8 mouse cellular contexts compared by ENCODE assay signal in genomic region chr8:125870821-125871321, GRCm38 (mm10). TPM values are rescaled to one million over a fixed set of nuclear protein-coding genes. Genes with fewer than 3 reads are reported as not detected.
DNase-seq lines count a peak whose midpoint lies in the region; ATAC-seq and TF ChIP-seq lines count a peak whose summit lies in the region.

No protein-coding gene starts in this region.

- no peaks in the 10 kb centered on the region for H3K9me3 ChIP-seq in embryonic facial prominence, embryonic 15.5 days (replicated peaks)
- H3K9me3 ChIP-seq in heart, embryonic 10.5 days = no peaks in the 10 kb centered on the region
- no peaks in the 10 kb centered on the region for H3K9me3 ChIP-seq in kidney, embryonic 14.5 days (ENCODE audit: control insufficient read depth, low read length)
- no peaks in the 10 kb centered on the region for H3K9me3 ChIP-seq in midbrain, postnatal 0 days (ENCODE audit: low read length)
- H3K9me3 ChIP-seq in stomach, embryonic 16.5 days (replicated peaks; ENCODE audit: control insufficient read depth, low read length) = no peaks in the 10 kb centered on the region

- H3K4me3 ChIP-seq in C2C12 (ENCODE audit: insufficient read depth, poor library complexity, severe bottlenecking) = no peak overlapping the region
- no peak overlapping the region for H3K4me3 ChIP-seq in bone marrow macrophage, adult 2 months (ENCODE audit: insufficient read depth, low read length)
- H3K4me3 ChIP-seq in embryonic facial prominence, embryonic 15.5 days (replicated peaks) = no peak overlapping the region
- peak overlapping the region; percentile 39 for H3K4me3 ChIP-seq in heart, embryonic 10.5 days
- H3K4me3 ChIP-seq in kidney, embryonic 14.5 days (ENCODE audit: low read length) = no peak overlapping the region
- no peak overlapping the region for H3K4me3 ChIP-seq in midbrain, postnatal 0 days (ENCODE audit: low read depth, low read length)
- no peak overlapping the region for H3K4me3 ChIP-seq in stomach, embryonic 16.5 days (replicated peaks; ENCODE audit: low read length)

- peaks cover 6% of the 10 kb centered on the region for H3K4me1 ChIP-seq in bone marrow macrophage, adult 2 months (ENCODE audit: control insufficient read depth, insufficient read depth, low read length)
- H3K4me1 ChIP-seq in embryonic facial prominence, embryonic 15.5 days = peaks cover 19% of the 10 kb centered on the region; the same call in 1 of the 2 replicates
- peaks cover 52% of the 10 kb centered on the region for H3K4me1 ChIP-seq in heart, embryonic 10.5 days
- H3K4me1 ChIP-seq in kidney, embryonic 14.5 days (ENCODE audit: control insufficient read depth, insufficient read depth, low read length) = peaks cover 29% of the 10 kb centered on the region
- no peaks in the 10 kb centered on the region for H3K4me1 ChIP-seq in midbrain, postnatal 0 days (ENCODE audit: insufficient read depth, low read length)
- peaks cover 3% of the 10 kb centered on the region for H3K4me1 ChIP-seq in stomach, embryonic 16.5 days (ENCODE audit: control insufficient read depth, insufficient read depth, low read length)

- H3K36me3 ChIP-seq in C2C12 (ENCODE audit: control insufficient read depth, insufficient read depth) = no peaks in the 10 kb centered on the region
- no peaks in the 10 kb centered on the region for H3K36me3 ChIP-seq in embryonic facial prominence, embryonic 15.5 days
- H3K36me3 ChIP-seq in heart, embryonic 10.5 days = no peaks in the 10 kb centered on the region
- H3K36me3 ChIP-seq in kidney, embryonic 14.5 days (ENCODE audit: control insufficient read depth, insufficient read depth, low read length) = no peaks in the 10 kb centered on the region
- peaks cover 15% of the 10 kb centered on the region for H3K36me3 ChIP-seq in midbrain, postnatal 0 days (ENCODE audit: insufficient read depth, low read length)
- H3K36me3 ChIP-seq in stomach, embryonic 16.5 days (ENCODE audit: control insufficient read depth, insufficient read depth, low read length) = no peaks in the 10 kb centered on the region

- H3ac ChIP-seq in C2C12 (ENCODE audit: control insufficient read depth, insufficient read length, low read depth) = no peak overlapping the region

- 6% methylated on average over 7 of the region's 7 CpGs for WGBS in embryonic facial prominence, embryonic 15.5 days
- under 1% methylated on average over 7 of the region's 7 CpGs for WGBS in heart, embryonic 10.5 days
- under 1% methylated on average over 7 of the region's 7 CpGs for WGBS in kidney, embryonic 14.5 days
- WGBS in midbrain, postnatal 0 days = 2% methylated on average over 7 of the region's 7 CpGs
- WGBS in stomach, embryonic 16.5 days = 1% methylated on average over 7 of the region's 7 CpGs

- H3K27ac ChIP-seq in bone marrow macrophage, adult 2 months (ENCODE audit: insufficient read depth, low read depth, low read length) = no peak overlapping the region
- no peak overlapping the region for H3K27ac ChIP-seq in embryonic facial prominence, embryonic 15.5 days (replicated peaks)
- peak overlapping the region; percentile 82 for H3K27ac ChIP-seq in heart, embryonic 10.5 days
- H3K27ac ChIP-seq in kidney, embryonic 14.5 days (ENCODE audit: low read depth, low read length) = no peak overlapping the region
- 0 out of 2 replicates have a peak overlapping the region, but pooled peaks have one; percentile 8 for H3K27ac ChIP-seq in midbrain, postnatal 0 days (ENCODE audit: low read depth, low read length)
- H3K27ac ChIP-seq in stomach, embryonic 16.5 days (ENCODE audit: low read length) = no peak overlapping the region

- no peaks in the 10 kb centered on the region for H3K79me2 ChIP-seq in C2C12 (ENCODE audit: control insufficient read depth, insufficient read depth)

- TF ChIP-seq CTCF in C2C12 (IDR thresholded peaks at IDR 0.05; ENCODE audit: control insufficient read depth, insufficient read depth, insufficient read length) = peak; percentile 75
- peak; percentile 93 for TF ChIP-seq CTCF in bone marrow macrophage, adult 2 months (IDR thresholded peaks at IDR 0.05; ENCODE audit: low read depth, low read length)
- TF ChIP-seq CTCF in midbrain, postnatal 0 days (IDR thresholded peaks at IDR 0.05) = peak; percentile 95

- peaks cover 35% of the 10 kb centered on the region for H3K27me3 ChIP-seq in C2C12 (ENCODE audit: control insufficient read depth, insufficient read depth, insufficient read length)
- H3K27me3 ChIP-seq in embryonic facial prominence, embryonic 15.5 days = no peaks in the 10 kb centered on the region; the same call in 1 of the 2 replicates
- no peaks in the 10 kb centered on the region for H3K27me3 ChIP-seq in heart, embryonic 10.5 days (ENCODE audit: insufficient read depth, poor library complexity, severe bottlenecking)
- H3K27me3 ChIP-seq in kidney, embryonic 14.5 days (ENCODE audit: control insufficient read depth, insufficient read depth, low read length) = no peaks in the 10 kb centered on the region
- H3K27me3 ChIP-seq in midbrain, postnatal 0 days (ENCODE audit: insufficient read depth, low read length) = no peaks in the 10 kb centered on the region
- H3K27me3 ChIP-seq in stomach, embryonic 16.5 days (ENCODE audit: control insufficient read depth, insufficient read depth, low read length) = no peaks in the 10 kb centered on the region; the same call in 1 of the 2 replicates

- ATAC-seq in embryonic facial prominence, embryonic 15.5 days (ENCODE audit: insufficient number of reproducible peaks, low FRiP score, low TSS enrichment, low read depth) = peak; percentile 12; the same call in 1 of the 2 replicates
- peak; percentile 70 for ATAC-seq in kidney, embryonic 14.5 days (ENCODE audit: low FRiP score, low TSS enrichment)
- peak; percentile 82 for ATAC-seq in midbrain, postnatal 0 days (ENCODE audit: low FRiP score)
- ATAC-seq in stomach, embryonic 16.5 days (ENCODE audit: insufficient read depth, low FRiP score) = peak; percentile 59

- DNase-seq in heart, embryonic 10.5 days (ENCODE audit: low spot score) = peak; percentile 91
- peak; percentile 60 for DNase-seq in liver
- peak; percentile 82 for DNase-seq in midbrain, postnatal 0 days (ENCODE audit: low spot score)

- no peak for TF ChIP-seq POLR2A in bone marrow macrophage, adult 2 months (IDR thresholded peaks at IDR 0.05; ENCODE audit: borderline replicate concordance, low read depth, low read length)

- no peak overlapping the region for H3K9ac ChIP-seq in embryonic facial prominence, embryonic 15.5 days
- H3K9ac ChIP-seq in kidney, embryonic 14.5 days (ENCODE audit: low read depth, low read length) = no peak overlapping the region
- H3K9ac ChIP-seq in midbrain, postnatal 0 days (replicated peaks; ENCODE audit: low read length, poor library complexity, severe bottlenecking) = no peak overlapping the region
- H3K9ac ChIP-seq in stomach, embryonic 16.5 days (ENCODE audit: low read length) = 0 out of 2 replicates have a peak overlapping the region, but pooled peaks have one; percentile 37

- H3K79me3 ChIP-seq in C2C12 (ENCODE audit: low read depth) = no peaks in the 10 kb centered on the region

- H3K4me2 ChIP-seq in embryonic facial prominence, embryonic 15.5 days (replicated peaks) = 0 out of 2 replicates have a peak overlapping the region, but pooled peaks have one; percentile 21
- no peak overlapping the region for H3K4me2 ChIP-seq in kidney, embryonic 14.5 days (replicated peaks; ENCODE audit: low read depth, low read length)
- H3K4me2 ChIP-seq in midbrain, postnatal 0 days (ENCODE audit: low read depth, low read length, poor library complexity, severe bottlenecking) = no peak overlapping the region
- peak overlapping the region; percentile 38 for H3K4me2 ChIP-seq in stomach, embryonic 16.5 days (ENCODE audit: low read depth, low read length)

TF ChIP-seq in C2C12, 6 proteins besides CTCF, POLR2A, EP300 and RAD21:
- no peak for TF ChIP-seq MYOD1 (IDR thresholded peaks at IDR 0.05; ENCODE audit: control insufficient read depth, insufficient read length, low read depth)
- TF ChIP-seq MYOG (IDR thresholded peaks at IDR 0.05; ENCODE audit: control insufficient read depth, extremely low read depth, insufficient read length) = no peak
- TF ChIP-seq USF1 (IDR thresholded peaks at IDR 0.05; ENCODE audit: low read depth) = no peak
- TF ChIP-seq MAX (IDR thresholded peaks at IDR 0.05) = no peak
- no peak for TF ChIP-seq FOSL1 (IDR thresholded peaks at IDR 0.05; ENCODE audit: insufficient read depth, low read length, poor library complexity, severe bottlenecking)
- TF ChIP-seq CEBPB (IDR thresholded peaks at IDR 0.05; ENCODE audit: low read depth) = no peak

RNA-seq across cellular contexts. Expression of gene Pcnx2, which starts 27.2 kb away (rescaled TPM):
- polyA plus RNA-seq in C2C12 (2012; fragmentation: generic; extraction: Trizol) = not detected
- polyA plus RNA-seq in bone marrow macrophage, adult 2 months (2012; ENCODE audit: insufficient read depth, insufficient read length, missing spikeins) = not detected in 2 replicates
- polyA plus RNA-seq in embryonic facial prominence, embryonic 15.5 days (2015; fragmentation: Nextera tagmentation; extraction: Ambion mirVana) = 0.67 and 0.75 TPM in 2 replicates
- 0.17 and 0.44 TPM in 2 replicates for polyA plus RNA-seq in heart, embryonic 10.5 days (2016; fragmentation: Nextera tagmentation; extraction: Ambion mirVana)
- 0.15 and 0.19 TPM in 2 replicates for polyA plus RNA-seq in kidney, embryonic 14.5 days (2014; fragmentation: Nextera tagmentation; extraction: Ambion mirVana)
- total RNA-seq in midbrain, postnatal 0 days (2014; rRNA removed) = 15.7 and 16.4 TPM in 2 replicates
- 2.6 and 3.2 TPM in 2 replicates for polyA plus RNA-seq in midbrain, postnatal 0 days (2015; fragmentation: Nextera tagmentation; extraction: Ambion mirVana)
- polyA plus RNA-seq in stomach, embryonic 16.5 days (2015; fragmentation: Nextera tagmentation; extraction: Ambion mirVana) = 0.39 and 0.41 TPM in 2 replicates

RNA-seq across cellular contexts. Expression of gene Map3k21, which starts 39.4 kb away (rescaled TPM):
- polyA plus RNA-seq in C2C12 (2012; fragmentation: generic; extraction: Trizol) = not detected
- polyA plus RNA-seq in bone marrow macrophage, adult 2 months (2012; ENCODE audit: insufficient read depth, insufficient read length, missing spikeins) = not detected in 2 replicates
- 0.27 and 0.37 TPM in 2 replicates for polyA plus RNA-seq in embryonic facial prominence, embryonic 15.5 days (2015; fragmentation: Nextera tagmentation; extraction: Ambion mirVana)
- polyA plus RNA-seq in heart, embryonic 10.5 days (2016; fragmentation: Nextera tagmentation; extraction: Ambion mirVana) = 0.09 and 0.15 TPM in 2 replicates
- 4.3 and 5.8 TPM in 2 replicates for polyA plus RNA-seq in kidney, embryonic 14.5 days (2014; fragmentation: Nextera tagmentation; extraction: Ambion mirVana)
- total RNA-seq in midbrain, postnatal 0 days (2014; rRNA removed) = 2.8 and 3.5 TPM in 2 replicates
- 0.85 and 0.98 TPM in 2 replicates for polyA plus RNA-seq in midbrain, postnatal 0 days (2015; fragmentation: Nextera tagmentation; extraction: Ambion mirVana)
- 0.94 and 1.0 TPM in 2 replicates for polyA plus RNA-seq in stomach, embryonic 16.5 days (2015; fragmentation: Nextera tagmentation; extraction: Ambion mirVana)

Comparison
In these comparisons a context has a peak if more than half of its experiments do, and no peak if none do; other contexts are left out.
1. H3K27ac ChIP-seq: peak in heart, embryonic 10.5 days (single experiment) and midbrain, postnatal 0 days (single experiment); none in bone marrow macrophage, adult 2 months (single experiment), embryonic facial prominence, embryonic 15.5 days (single experiment), kidney, embryonic 14.5 days (single experiment) and stomach, embryonic 16.5 days (single experiment).
2. ATAC-seq: peak in every context shown above with its lines; median percentile 82 in midbrain, postnatal 0 days; 70 in kidney, embryonic 14.5 days; 59 in stomach, embryonic 16.5 days; 12 in embryonic facial prominence, embryonic 15.5 days.
3. H3K4me2 ChIP-seq: peak in embryonic facial prominence, embryonic 15.5 days (single experiment) and stomach, embryonic 16.5 days (single experiment); none in kidney, embryonic 14.5 days (single experiment) and midbrain, postnatal 0 days (single experiment).
4. Peak in every context shown above with its lines, with median percentiles within 50 percentile points of each other: CTCF ChIP-seq and DNase-seq.